Mouse (Mus musculus): ENCODE data around the gene Cdh4. TPM values are rescaled to one million over a fixed set of nuclear protein-coding genes. Genes with fewer than 3 reads are reported as not detected.

Gene Cdh4
- total RNA-seq, 1 experiment, result 1.9 TPM

DNA sequence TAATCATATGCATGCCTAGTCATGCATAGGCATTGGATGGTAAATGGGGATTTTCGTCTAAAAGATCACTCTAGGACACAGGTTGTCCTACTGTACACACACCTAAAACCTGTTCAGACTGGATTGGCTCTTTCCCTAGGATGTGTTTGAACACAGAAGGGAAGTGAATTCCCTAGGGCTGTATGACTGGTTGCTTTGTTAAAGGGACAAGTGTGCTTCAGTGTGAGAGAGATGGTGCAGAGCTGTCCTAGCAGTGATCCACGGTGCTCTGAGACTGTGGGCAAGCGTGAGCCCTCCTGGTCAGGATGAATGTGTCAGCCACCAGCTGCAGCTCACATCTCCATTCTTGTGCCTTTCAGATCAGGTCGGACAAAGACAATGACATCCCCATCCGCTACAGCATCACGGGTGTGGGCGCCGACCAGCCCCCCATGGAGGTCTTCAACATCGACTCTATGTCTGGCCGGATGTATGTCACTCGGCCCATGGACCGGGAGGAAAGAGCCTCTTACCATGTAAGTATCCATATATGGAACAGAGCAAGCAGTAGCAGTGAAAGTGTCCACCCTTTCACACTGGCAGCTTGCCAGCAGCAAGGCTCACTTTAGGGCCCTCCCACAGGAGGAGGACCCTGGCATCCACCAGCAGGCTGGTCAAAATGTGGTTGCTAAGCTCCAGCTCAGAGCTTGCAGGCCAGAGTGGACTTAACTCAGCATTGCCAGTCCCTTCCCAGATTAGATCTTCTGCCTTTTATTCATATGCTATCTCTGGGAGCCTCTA lies 400.6 kb downstream of the Cdh4 start:
- DNase-seq (ENCODE audit: low read depth, low spot score), result no peak
- Histone ChIP-seq H3K36me3 (ENCODE audit: control insufficient read depth, insufficient read depth, low read length, poor library complexity, severe bottlenecking) (no peaks in the 10 kb centered on the region), H3K9me3 (ENCODE audit: control insufficient read depth, insufficient read depth, low read depth, low read length) (no peaks in the 10 kb centered on the region; the same call in 1 of the 2 replicates), H3K4me1 (ENCODE audit: control insufficient read depth in 2 of 2, insufficient read depth in 2 of 2, low read length in 2 of 2, poor library complexity in 1 of 2) (no peaks in the 10 kb centered on the region), H3K9ac (ENCODE audit: insufficient read depth, low read depth, low read length, poor library complexity, severe bottlenecking) (no peak overlapping the region), H3K4me3 (ENCODE audit: insufficient read depth in 1 of 2, low read depth in 1 of 2, low read length in 2 of 2, poor library complexity in 1 of 2, severe bottlenecking in 1 of 2) (no peak overlapping the region), H3K27ac (ENCODE audit: insufficient read depth, low read depth, low read length, poor library complexity, severe bottlenecking) (no peak overlapping the region)
- in situ Hi-C loops (cut with MboI; ENCODE audit: low sequenced_read_pairs in 2 of 2, unreplicated experiment in 2 of 2), result no loop called here
- TF ChIP-seq CHD2 (IDR thresholded peaks at IDR 0.05; ENCODE audit: low read depth, low read length) (no peak), MAFK (IDR thresholded peaks at IDR 0.05; ENCODE audit: insufficient read depth, low read depth, low read length) (no peak), ZC3H11A (IDR thresholded peaks at IDR 0.05; ENCODE audit: borderline replicate concordance, low read depth, low read length) (no peak)

- in situ Hi-C loops (cut with MboI; ENCODE audit: low sequenced_read_pairs in 2 of 2, unreplicated experiment in 2 of 2), result no loop called here
Observed at GRCm38 (mm10) chr2:179849732-179850131, 407.5 kb downstream of the Cdh4 start.

DNA sequence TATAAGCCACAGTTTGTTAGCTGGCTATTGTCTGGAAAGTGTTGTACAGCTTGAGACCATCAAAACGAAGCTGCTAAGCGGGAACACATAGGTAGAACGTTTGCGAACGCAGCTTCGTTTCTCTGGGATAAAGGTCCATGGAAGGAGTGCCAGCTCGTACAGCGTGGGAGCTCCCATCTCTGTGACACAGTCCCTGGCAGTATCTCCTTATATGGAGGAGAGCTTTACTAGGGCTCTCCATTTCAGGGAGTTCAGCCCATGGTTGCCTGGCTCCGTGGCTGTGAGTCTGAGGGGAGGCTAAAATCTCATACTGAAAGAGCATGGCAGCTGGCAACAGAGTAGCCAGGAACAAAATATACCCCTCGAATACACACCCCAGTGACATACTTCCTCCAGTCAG lies 409.9 kb downstream of the Cdh4 start:
- H3K9me3 ChIP-seq (ENCODE audit: control insufficient read depth, insufficient read depth, low read depth, low read length), result no peaks in the 10 kb centered on the region
- DNase-seq (ENCODE audit: low read depth, low spot score), result no peak
- no peak overlapping the region for H3K27ac ChIP-seq (ENCODE audit: insufficient read depth, low read depth, low read length, poor library complexity, severe bottlenecking)
- no peaks in the 10 kb centered on the region for H3K36me3 ChIP-seq (ENCODE audit: control insufficient read depth, insufficient read depth, low read length, poor library complexity, severe bottlenecking)
- in situ Hi-C loops (cut with MboI; ENCODE audit: low sequenced_read_pairs in 2 of 2, unreplicated experiment in 2 of 2), result no loop called here
- no peaks in the 10 kb centered on the region for H3K4me1 ChIP-seq (ENCODE audit: control insufficient read depth in 2 of 2, insufficient read depth in 2 of 2, low read length in 2 of 2, poor library complexity in 1 of 2)
- H3K4me3 ChIP-seq (ENCODE audit: insufficient read depth in 1 of 2, low read depth in 1 of 2, low read length in 2 of 2, poor library complexity in 1 of 2, severe bottlenecking in 1 of 2), result no peak overlapping the region
- TF ChIP-seq MAFK (IDR thresholded peaks at IDR 0.05; ENCODE audit: insufficient read depth, low read depth, low read length) (no peak), ZNF384 (IDR thresholded peaks at IDR 0.05; ENCODE audit: low read depth, low read length) (no peak), HCFC1 (IDR thresholded peaks at IDR 0.05; ENCODE audit: borderline replicate concordance, insufficient read depth, low read length) (no peak), ZC3H11A (IDR thresholded peaks at IDR 0.05; ENCODE audit: borderline replicate concordance, low read depth, low read length) (no peak), CHD2 (IDR thresholded peaks at IDR 0.05; ENCODE audit: low read depth, low read length) (no peak)
- no peak overlapping the region for H3K9ac ChIP-seq (ENCODE audit: insufficient read depth, low read depth, low read length, poor library complexity, severe bottlenecking)

More at GRCm38 (mm10) chr2:179849732-179850131, 407.5 kb downstream of the Cdh4 start:
- no peak for TF ChIP-seq ZC3H11A (IDR thresholded peaks at IDR 0.05; ENCODE audit: borderline replicate concordance, low read depth, low read length)
- no peak for TF ChIP-seq CHD2 (IDR thresholded peaks at IDR 0.05; ENCODE audit: low read depth, low read length)
- no peak for TF ChIP-seq HCFC1 (IDR thresholded peaks at IDR 0.05; ENCODE audit: borderline replicate concordance, insufficient read depth, low read length)
- no peak for TF ChIP-seq MAFK (IDR thresholded peaks at IDR 0.05; ENCODE audit: insufficient read depth, low read depth, low read length)
- no peak for TF ChIP-seq ZNF384 (IDR thresholded peaks at IDR 0.05; ENCODE audit: low read depth, low read length)
- Histone ChIP-seq H3K4me3 (ENCODE audit: insufficient read depth in 1 of 2, low read depth in 1 of 2, low read length in 2 of 2, poor library complexity in 1 of 2, severe bottlenecking in 1 of 2) (no peak overlapping the region), H3K9ac (ENCODE audit: insufficient read depth, low read depth, low read length, poor library complexity, severe bottlenecking) (no peak overlapping the region), H3K36me3 (ENCODE audit: control insufficient read depth, insufficient read depth, low read length, poor library complexity, severe bottlenecking) (no peaks in the 10 kb centered on the region), H3K27ac (ENCODE audit: insufficient read depth, low read depth, low read length, poor library complexity, severe bottlenecking) (no peak overlapping the region), H3K4me1 (ENCODE audit: control insufficient read depth in 2 of 2, insufficient read depth in 2 of 2, low read length in 2 of 2, poor library complexity in 1 of 2) (no peaks in the 10 kb centered on the region), H3K9me3 (ENCODE audit: control insufficient read depth, insufficient read depth, low read depth, low read length) (no peaks in the 10 kb centered on the region)
- no peak for DNase-seq (ENCODE audit: low read depth, low spot score)

DNA sequence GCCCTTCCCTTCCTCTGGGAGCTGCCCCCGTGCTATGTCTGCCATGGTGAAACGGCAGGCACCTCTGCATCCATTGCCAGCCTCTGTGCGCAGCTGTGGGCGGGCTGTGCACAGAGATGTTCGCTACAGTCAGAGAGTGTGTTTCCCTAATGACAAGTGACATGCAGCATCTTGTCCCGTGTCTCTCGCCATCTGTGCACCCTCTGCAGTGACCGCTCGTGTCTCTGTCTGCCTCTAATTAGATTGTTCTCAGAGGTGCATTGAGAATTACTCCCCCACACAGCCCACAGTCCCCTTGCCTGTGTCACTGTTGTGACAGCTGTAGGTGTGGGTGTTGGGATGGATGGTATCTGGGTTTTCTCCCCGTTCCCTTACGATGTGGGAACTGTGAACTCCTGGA lies 410.6 kb downstream of the Cdh4 start:
- H3K4me1 ChIP-seq (ENCODE audit: control insufficient read depth in 2 of 2, insufficient read depth in 2 of 2, low read length in 2 of 2, poor library complexity in 1 of 2), result no peaks in the 10 kb centered on the region
- in situ Hi-C loops (cut with MboI; ENCODE audit: low sequenced_read_pairs in 2 of 2, unreplicated experiment in 2 of 2), result no loop called here
- H3K9ac ChIP-seq (ENCODE audit: insufficient read depth, low read depth, low read length, poor library complexity, severe bottlenecking), result no peak overlapping the region
- no peaks in the 10 kb centered on the region for H3K9me3 ChIP-seq (ENCODE audit: control insufficient read depth, insufficient read depth, low read depth, low read length)
- H3K4me3 ChIP-seq (ENCODE audit: insufficient read depth in 1 of 2, low read depth in 1 of 2, low read length in 2 of 2, poor library complexity in 1 of 2, severe bottlenecking in 1 of 2), result no peak overlapping the region
- TF ChIP-seq CHD2 (IDR thresholded peaks at IDR 0.05; ENCODE audit: low read depth, low read length) (no peak), MAFK (IDR thresholded peaks at IDR 0.05; ENCODE audit: insufficient read depth, low read depth, low read length) (no peak), HCFC1 (IDR thresholded peaks at IDR 0.05; ENCODE audit: borderline replicate concordance, insufficient read depth, low read length) (no peak), ZC3H11A (IDR thresholded peaks at IDR 0.05; ENCODE audit: borderline replicate concordance, low read depth, low read length) (no peak), ZNF384 (IDR thresholded peaks at IDR 0.05; ENCODE audit: low read depth, low read length) (no peak)
- no peak for DNase-seq (ENCODE audit: low read depth, low spot score)
- no peaks in the 10 kb centered on the region for H3K36me3 ChIP-seq (ENCODE audit: control insufficient read depth, insufficient read depth, low read length, poor library complexity, severe bottlenecking)
- no peak overlapping the region for H3K27ac ChIP-seq (ENCODE audit: insufficient read depth, low read depth, low read length, poor library complexity, severe bottlenecking)
